Mouse (Mus musculus): ENCODE results near the gene Tmem117.

The Tmem117 gene

DNA sequence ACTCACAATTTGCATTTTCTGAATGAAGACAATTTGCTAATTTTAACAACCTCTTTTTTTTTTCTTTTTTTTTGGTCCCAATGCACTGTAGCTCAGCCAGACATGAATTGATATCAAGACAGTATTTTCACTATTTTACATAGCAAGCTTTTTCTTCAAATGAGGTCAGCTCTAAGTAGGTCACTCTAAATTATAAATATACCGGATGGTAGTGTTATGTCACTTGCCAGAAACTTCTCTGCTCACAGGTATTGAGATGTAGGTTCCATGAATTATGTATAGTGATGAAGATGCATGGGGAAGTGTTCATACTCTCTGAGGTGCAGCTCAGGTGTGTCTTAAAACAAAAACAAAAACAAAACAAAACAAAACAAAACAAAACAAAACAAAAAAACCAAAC lies 264.2 kb downstream of the Tmem117 start:
- no peak for DNase-seq (ENCODE audit: low read depth, low spot score)

DNA sequence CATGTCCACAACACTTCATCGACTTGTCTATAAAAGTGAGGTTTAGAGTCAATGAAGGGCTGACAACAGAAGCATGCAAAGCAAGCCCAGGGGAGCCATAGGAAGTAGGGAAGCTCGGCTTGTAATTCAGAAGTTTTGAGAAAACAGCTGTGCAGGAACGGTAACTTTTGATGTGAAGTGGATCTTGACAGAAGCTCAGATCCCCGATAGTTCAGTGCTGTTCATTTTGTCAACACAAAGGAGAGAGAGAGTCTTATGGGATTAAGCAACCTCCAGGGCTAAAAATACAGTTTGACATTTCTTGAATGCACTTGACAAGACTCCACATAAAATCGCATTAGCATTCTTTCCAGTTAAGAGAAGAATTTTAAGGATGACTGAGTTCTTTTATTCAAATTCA lies 265.1 kb downstream of the Tmem117 start:
- no peak for DNase-seq (ENCODE audit: low read depth, low spot score)

DNA sequence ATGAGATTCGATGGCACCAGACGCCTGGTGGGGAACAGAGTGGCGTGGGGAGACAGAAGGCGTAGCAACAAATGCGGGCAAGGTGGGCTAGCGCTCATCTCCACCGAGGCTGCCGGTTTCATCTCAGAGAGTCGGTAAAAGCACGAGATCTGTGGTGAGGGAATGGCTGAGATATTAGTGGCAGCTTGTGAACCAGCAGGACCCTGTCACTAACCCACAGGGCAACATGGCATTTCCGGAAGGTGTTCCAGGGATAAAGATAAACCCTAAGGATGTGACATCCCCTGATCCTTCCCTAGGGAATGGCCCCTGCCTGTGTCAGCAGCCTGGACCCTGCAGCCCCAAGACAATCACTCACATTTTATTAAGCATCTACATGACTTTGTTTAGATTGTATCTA lies 266.6 kb downstream of the Tmem117 start:
- DNase-seq (ENCODE audit: low read depth, low spot score) = no peak

DNA sequence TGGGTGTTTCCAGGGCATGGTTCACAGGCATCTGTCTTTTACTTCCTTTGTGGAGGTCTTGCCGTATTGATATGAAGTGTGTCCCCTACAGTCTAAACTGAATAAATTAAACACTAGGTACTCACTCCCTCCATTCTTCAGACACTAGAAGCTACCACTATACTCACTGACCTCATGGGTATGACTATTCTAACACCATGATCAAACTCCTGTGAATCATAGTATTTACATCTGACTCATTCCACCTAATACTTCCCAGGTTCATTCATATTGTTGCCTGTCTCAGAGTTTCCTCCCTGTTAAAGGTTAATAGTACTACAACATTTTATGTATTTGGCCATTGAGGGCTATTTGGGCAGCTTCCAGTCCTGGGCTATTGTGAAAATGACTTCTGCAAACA lies 274.2 kb downstream of the Tmem117 start:
- no peak for DNase-seq (ENCODE audit: low read depth, low spot score)

DNA sequence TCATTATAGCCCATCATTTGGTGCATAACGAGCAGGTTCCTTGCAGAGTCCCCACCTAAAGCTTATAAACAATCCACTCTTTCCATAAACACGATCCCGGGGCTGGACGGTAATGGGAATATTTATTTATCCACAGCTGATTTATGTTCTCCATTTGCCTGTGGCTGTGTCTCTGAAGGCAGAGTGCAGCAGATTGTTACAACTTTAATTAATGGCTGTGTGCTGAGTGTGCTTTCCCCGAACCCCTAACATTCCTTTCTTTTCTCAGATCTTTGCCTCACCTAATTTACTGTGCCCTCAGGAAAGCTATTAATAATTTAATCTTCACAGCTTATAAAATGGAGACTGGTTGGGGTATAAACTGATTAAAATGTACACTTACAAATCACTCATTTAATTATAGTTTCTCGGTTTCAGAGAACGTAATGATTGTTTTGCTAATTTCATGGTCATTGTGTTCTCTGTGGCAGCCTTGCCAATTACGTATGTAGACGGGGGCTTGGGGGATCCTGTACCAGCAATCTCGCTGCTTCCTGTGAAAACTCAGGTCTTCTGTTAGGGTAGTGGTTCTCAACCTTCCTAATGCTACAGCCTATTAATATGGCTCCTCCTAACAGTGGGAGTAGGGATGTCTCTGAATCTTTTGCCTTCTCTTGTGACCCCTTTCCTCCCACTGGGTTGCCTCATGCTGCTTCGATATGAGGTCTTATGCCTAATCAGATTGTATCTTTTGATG lies 275.8 kb downstream of the Tmem117 start:
- no peak for DNase-seq (ENCODE audit: low read depth, low spot score)

DNA sequence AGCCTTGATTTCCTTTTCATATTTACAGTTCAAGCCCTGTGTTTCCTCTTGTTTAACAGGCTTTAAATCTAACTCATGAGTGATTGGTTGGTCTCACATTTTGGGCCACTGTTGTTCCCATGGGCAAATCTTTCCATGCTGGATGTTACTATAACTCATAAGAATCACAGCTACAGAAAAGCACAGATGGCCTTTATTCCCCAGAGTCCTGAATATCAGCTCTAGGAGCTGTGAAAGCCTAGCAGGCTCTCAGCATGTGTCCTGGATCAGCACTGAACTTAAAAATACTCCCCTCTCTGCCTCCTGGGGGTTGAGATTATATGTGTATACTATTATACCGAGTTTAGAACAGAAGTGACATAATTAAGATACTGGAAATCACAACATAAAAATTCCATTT lies 292.6 kb downstream of the Tmem117 start:
- no peak for DNase-seq (ENCODE audit: low read depth, low spot score)

DNA sequence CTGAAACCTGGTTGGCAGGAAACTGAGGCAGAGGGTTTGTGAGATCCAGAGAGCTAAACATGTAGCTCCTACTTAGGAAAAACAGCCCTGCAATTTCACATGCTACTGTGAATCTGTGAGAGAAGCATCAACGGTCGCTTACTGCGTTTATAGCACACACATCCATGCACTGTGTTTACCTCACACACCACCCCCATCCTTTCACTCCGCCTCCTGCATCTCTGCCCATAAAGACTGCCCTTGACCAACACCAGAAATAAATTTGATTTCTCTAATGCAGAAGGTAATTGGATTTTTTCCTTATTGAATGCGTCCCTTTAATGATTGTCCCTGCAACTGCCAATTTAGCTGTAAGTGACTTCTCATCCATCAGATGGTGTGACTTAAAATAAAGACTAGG lies 299.0 kb downstream of the Tmem117 start:
- no peak for DNase-seq (ENCODE audit: low read depth, low spot score)

DNA sequence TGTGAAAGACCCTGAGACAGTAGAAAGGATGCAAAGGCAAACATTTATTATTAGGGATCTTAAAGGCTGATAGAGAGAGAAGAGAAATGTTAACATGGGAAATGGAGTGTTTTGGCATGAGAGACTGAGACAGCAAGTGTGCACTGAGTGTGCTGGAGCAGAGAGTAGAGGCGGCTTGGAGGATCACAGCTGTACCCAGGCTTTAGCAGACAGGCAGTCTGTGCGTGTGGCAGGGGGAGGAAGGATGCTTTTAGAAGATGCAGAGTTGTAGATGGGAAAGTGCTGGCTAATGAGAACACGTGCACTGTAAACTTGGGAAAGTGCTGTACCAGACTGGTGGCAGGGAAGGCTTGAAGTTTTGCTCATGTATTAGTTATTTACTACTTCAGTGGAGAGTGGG lies 301.7 kb downstream of the Tmem117 start:
- no peak for DNase-seq (ENCODE audit: low read depth, low spot score)

DNA sequence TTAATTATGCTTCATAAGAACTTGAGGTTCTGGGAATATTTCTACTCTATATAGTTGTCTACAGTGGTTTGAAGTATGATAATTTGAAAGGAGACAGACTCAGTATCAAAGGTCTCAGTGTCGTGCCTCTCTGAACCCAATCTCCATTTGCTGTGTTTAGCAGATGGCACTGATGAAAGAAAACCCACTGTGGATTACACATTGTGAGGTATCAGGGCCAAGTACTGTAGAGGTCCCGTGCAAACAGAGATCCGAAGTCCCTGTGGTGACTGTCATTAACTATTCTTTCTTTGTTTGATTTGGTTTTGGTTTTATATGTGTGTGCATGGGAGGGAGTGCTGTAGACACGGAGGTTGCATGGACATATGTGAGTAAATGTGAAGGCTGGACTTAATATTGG lies 304.0 kb downstream of the Tmem117 start:
- no peak for DNase-seq (ENCODE audit: low read depth, low spot score)

DNA sequence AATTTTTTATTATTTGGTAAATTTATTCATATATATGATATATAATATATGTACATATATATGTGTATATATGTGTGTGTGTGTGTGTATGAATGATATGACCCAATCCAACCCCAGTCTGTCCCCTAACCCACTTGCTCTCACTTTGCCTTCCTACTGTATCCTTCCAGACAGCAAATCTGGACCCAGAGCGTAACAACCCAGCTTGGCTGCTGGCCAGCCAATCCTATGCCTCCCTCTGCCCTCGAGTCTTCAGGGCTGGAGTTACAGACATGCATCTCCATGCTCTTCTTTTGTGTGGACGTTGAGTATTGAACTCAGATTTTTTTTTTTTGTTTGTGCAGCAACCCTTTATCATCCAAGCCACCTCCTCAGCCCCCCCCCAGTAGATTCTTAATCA lies 304.4 kb downstream of the Tmem117 start:
- no peak for DNase-seq (ENCODE audit: low read depth, low spot score)

DNA sequence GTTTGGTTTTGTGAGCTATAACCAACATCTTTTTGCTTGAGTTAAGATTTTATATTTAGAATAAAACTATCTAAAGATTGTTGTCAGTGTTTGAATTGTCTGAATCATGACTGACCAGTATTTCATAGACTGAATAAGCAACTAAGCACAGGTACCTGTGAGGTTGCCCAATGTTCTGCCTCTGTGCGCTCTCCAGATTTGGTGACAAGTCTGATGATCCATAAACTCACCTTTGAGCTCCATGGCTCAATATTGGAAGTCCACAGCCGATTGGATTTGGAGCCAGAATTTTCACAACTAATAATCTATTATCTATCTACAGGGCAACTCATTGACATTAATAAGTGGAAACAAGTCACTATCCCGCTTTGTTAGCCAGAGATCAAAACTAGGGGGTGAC lies 312.9 kb downstream of the Tmem117 start:
- DNase-seq (ENCODE audit: low read depth, low spot score) = no peak

DNA sequence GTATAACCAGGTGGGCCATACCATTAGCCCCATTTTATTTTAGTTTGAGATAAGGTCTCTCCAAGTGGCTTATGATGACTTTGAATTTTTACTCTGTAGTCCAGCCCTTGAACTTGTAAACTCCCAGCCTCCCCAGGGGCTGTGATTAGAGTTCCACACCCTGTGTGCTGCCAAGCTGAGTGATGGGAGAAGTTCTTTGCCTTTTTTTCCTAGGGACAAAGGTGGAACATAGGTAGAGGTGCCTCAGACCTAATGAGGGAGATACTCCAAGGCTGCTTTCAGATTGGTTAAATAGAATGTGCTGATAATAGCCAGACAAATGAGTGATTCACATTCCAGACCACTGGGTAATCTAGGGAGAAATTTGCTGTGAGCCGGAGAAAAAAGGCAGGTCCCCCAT lies 313.4 kb downstream of the Tmem117 start:
- DNase-seq (ENCODE audit: low read depth, low spot score) = no peak

DNA sequence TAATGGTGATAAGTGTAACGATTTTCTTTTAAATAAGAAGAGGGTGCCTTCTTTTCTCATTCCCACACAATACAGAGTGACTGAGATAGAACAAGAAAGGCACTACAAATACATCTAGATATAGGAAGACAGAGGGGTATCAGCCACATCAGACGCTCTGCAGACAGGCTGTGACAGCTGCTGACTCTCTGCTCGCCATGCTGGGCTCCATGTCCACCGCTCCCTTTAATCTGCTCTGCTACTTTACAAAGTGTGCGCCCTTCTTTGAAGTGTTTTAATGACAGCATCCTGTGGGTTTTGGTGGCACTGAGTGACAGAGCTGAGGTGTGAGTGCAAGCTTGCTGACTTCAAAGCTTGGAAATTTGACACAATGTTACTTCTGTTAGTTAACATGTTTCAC lies 314.9 kb downstream of the Tmem117 start:
- no peak for DNase-seq (ENCODE audit: low read depth, low spot score)

DNA sequence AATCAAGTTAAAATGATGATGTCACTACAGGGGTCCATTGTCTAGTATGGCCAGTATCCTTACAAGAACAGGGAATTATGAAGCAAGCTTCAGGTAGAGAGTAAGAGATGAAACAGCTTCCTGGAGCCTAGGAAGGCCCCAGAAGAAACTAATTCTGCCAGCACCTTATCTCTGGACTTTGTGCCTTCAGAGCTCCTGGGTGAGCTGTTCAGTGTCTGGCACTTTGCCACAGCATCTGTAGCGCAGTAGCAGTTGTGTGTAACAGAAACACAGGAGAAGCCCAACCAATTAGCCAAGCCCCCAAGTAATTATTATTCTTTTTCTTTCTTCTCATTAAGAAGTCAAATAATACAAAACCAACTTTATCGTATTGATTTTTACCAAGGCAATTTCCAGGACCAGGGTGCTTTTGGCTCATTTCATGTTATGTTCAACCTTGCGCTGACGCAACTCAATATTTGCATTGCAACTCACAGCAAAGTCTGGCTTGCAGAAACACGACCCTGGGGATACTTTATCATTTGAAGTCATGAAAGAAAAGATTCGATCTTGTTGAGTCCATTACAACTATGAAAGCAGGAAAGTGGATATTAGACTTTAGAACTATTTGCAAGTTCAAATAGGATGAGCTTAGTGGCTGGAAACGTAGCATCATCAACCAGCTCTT lies 322.5 kb downstream of the Tmem117 start:
- DNase-seq (ENCODE audit: low read depth, low spot score) = no peak

DNA sequence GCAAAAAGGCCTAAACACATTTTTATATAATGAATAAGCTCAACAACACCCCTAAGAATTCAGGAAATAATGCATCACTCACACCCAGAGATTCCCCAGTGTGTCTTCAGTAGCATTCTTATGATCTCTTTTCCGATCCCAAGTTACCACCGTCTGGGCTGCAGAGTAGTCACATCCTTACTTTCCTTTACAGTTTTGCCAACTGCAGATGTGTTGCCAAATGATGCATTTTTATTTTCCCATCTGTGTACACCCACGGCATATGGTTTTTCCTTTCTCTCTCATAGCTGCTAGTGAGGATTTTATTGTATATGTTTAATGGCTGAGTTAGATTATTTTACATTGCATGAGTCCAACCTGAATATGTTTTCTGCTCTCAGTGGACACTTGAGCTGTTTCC lies 327.7 kb downstream of the Tmem117 start:
- DNase-seq (ENCODE audit: low read depth, low spot score) = no peak

DNA sequence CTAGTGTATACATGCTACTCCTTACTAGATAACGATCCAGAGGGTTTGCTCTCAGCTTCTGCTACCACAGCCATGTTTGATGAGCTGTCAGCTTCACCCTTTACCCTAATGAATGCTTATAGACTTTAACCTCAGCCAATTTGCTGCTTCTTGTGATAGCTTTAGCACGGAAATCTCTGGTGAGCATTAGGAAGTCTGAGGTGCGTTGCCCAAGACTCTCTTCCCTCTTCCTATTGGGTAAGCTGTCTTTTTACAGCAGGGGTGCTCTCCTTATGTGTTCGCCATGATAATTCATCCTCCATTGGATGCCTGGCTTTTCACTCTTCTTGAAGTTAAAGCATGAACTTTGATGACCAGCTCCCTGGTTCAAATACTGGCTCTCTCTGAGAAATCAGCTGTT lies 328.2 kb downstream of the Tmem117 start:
- DNase-seq (ENCODE audit: low read depth, low spot score) = no peak

DNA sequence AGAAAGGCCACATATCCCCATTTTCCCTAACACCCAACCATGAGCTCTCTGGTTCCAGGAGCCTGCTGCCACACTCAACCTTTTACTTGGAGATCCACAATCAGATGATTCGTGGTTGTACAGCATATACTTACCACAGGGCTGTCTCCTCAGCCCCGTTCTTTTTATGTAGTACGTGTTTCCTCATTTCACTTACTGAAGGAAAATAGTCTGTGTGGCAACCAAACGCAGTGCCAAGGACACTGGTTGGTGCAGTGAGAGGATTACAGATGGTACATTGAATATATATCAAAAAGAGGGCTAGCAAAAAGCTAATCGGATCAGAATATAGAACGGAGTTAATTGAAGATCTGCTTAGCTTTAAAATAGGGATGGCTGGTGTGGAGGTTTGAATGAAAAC lies 338.0 kb downstream of the Tmem117 start:
- DNase-seq (ENCODE audit: low read depth, low spot score) = no peak

DNA sequence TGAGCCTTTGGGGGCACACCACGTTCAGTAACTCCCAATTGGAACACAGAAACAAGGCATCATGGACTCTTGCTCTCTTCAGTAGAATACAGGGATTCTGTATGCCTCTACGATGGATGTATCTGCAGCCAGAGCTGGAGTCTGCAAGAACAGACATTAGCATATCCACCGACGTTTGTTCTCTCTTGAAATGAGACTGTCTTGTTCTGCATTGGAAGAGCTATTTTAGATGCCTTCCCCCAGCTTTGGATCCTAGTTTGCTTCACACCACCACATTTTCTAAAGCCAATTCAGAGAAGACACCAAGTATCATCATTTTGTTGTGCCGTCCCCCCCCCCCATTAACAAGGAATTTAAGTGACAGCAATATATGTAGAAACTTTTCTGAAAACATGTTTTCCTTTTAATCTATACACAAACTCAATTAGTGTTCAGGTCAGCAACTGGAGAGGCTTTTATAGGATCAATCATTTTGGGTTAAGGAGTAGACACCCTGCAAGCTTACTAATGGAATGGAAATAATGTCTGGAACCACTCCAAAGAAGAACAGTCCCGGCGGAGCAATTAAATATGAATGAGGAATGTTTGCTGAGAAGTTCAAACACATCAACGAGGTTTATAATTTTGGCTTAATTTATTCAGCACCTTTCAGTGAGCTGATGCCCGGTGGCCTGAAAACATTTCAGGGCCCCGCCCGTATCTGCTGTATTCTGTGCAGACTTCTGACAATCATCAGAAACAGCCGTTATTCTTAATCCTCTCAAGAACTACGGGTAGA lies 339.6 kb downstream of the Tmem117 start:
- no peak for DNase-seq (ENCODE audit: low read depth, low spot score)

DNA sequence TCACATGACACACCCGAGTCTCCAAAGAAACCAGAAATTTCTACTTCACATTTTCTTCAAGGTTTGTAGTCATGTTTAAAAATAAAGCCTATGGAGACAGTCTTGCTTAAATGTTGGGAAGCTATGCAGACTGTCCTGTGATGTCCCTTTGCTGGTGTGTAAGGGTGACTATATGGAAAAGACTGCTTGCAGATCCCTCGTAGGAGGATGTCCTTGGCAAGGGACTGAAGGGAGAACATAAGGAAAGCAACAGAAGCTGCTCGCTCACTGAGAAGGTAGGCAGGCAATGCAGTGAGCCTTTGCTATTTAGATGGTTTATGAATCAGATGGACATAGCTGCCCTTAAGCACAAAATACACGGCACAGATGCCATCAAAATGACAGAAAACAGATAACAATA lies 352.8 kb downstream of the Tmem117 start:
- DNase-seq (ENCODE audit: low read depth, low spot score) = no peak

DNA sequence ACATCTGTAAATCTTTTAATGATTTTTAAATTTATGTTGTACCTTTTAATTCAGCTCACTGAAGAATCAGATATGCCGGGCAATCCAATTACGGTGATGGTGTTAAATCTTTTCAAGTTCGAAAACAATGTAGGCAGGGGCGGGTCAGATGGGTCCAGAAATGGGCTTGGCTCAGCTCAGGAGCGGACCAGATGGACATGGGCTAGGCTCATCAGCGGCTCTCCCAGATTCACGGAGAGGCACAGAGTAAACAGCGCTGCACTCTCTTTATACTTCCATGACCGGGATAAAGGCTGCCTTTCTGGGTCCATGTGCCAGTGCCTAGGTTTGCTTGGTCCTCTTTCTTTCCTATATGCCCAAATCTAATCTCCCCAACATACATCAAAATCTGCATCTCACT lies 366.3 kb downstream of the Tmem117 start:
- DNase-seq (ENCODE audit: low read depth, low spot score) = no peak

DNA sequence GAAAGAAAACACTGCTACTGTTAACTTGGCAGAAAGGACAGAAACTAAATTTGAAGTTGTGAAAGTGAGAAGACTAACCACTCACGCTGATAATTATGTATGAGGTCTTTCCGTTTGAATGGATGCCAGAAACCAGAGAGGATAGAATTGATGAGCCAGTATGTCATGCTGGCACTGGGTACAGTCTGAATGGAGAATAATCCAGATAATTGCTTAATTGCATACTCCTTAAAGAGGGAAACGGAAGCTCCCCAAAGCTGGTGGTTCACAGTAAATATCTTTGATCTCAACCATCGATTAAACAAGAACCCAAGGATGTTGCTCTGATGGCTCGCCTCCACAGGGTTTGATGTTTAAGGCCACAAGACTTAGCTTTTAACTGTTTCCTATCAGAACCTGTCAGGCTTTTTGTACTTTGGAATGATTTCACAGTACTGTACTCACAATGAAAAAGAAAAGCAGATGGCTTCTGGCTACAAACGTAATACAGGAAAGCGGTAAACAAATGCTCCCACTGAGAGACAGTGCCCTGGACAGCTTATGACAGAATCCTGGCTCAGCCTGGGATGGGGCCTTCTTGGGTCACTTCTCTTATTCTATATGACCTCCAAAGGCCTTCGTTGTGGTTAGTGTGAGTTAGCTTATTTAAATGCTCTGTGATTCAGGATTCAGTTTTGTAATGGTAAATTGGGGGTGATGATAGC lies 376.2 kb downstream of the Tmem117 start:
- DNase-seq (ENCODE audit: low read depth, low spot score) = no peak

DNA sequence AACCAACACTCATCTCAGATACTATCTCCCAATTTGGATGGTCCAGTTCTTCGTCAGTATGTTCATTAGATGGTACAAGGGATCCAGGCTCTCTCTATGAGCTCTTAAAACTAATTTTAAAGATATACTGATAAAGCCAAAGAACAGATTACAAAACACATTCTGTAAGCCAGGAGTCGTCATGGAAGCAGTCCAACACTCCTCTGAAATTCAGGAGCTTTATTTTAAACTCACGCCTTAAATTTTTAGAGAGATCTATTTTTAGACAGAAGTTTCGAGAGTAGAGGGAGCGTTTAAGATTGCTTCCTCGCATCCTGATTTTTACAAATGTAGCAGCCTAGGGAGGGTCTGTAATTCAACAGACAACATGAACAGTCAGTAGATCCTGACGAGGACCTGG lies 393.2 kb downstream of the Tmem117 start:
- DNase-seq (ENCODE audit: low read depth, low spot score) = no peak

Data from retina, postnatal 7 days (tissue).